In genomic region chr4:100963796-100964195, GRCm38 (mm10) we compare ENCODE assay signal across 33 mouse cellular contexts. TPM values are rescaled to one million over a fixed set of nuclear protein-coding genes. Genes with fewer than 3 reads are reported as not detected.
DNase-seq lines count a peak whose midpoint lies in the region; ATAC-seq and TF ChIP-seq lines count a peak whose summit lies in the region.
"Had no signal": no experiment of that assay in that cellular context is flagged by ENCODE, and none has a peak within 500 bp of the region (broad histone marks: within the 10 kb centered on the region; RNA-seq: fewer than 3 reads in every experiment).

No protein-coding gene starts in this region.

- no peak for TF ChIP-seq POLR2A in limb, embryonic 14.5 days (IDR thresholded peaks at IDR 0.05; ENCODE audit: borderline replicate concordance, extremely low read depth, insufficient read depth, insufficient read length)

- no peak for TF ChIP-seq CTCF in kidney, postnatal 0 days (IDR thresholded peaks at IDR 0.05; ENCODE audit: low read depth)

- H3K9me3 ChIP-seq in kidney, postnatal 0 days (replicated peaks; ENCODE audit: low read length) = no peaks in the 10 kb centered on the region
- no peaks in the 10 kb centered on the region for H3K9me3 ChIP-seq in kidney, embryonic 14.5 days (ENCODE audit: control insufficient read depth, low read length)
- no peaks in the 10 kb centered on the region for H3K9me3 ChIP-seq in embryonic facial prominence, embryonic 13.5 days
- H3K9me3 ChIP-seq in limb, embryonic 14.5 days (ENCODE audit: control insufficient read depth, low read length) = no peaks in the 10 kb centered on the region
- H3K9me3 ChIP-seq in liver, embryonic 12.5 days (replicated peaks) = no peaks in the 10 kb centered on the region
- H3K9me3 ChIP-seq: G1E; heart, embryonic 10.5 days; heart, embryonic 13.5 days had no signal

- H3K9ac ChIP-seq in kidney, postnatal 0 days (ENCODE audit: low read depth, low read length) = no peak overlapping the region
- H3K9ac ChIP-seq in kidney, embryonic 14.5 days (ENCODE audit: low read depth, low read length) = no peak overlapping the region
- no peak overlapping the region for H3K9ac ChIP-seq in embryonic facial prominence, embryonic 13.5 days
- no peak overlapping the region for H3K9ac ChIP-seq in limb, embryonic 14.5 days (ENCODE audit: low read depth, low read length, severe bottlenecking)
- H3K9ac ChIP-seq in liver, embryonic 12.5 days = no peak overlapping the region
- H3K9ac ChIP-seq: forebrain, postnatal 0 days; heart, embryonic 13.5 days; hindbrain, embryonic 14.5 days had no signal

- peak; percentile 42 for DNase-seq in kidney, postnatal 0 days (ENCODE audit: low spot score)
- peak; percentile 69 for DNase-seq in limb, embryonic 14.5 days (ENCODE audit: low spot score)
- DNase-seq in right cerebral cortex, postnatal 10 days (ENCODE audit: low spot score in 2 of 2) = no peak
- DNase-seq: adrenal gland, adult 2 months; adrenal gland, postnatal 14 days; B cell, adult 2 months; cerebellum, adult 11 months; cerebellum, adult 2 months; cerebellum, adult 9-11 months; cerebellum, postnatal 25 days; forebrain, postnatal 0 days; gastrocnemius, adult 2 months; gastrocnemius, postnatal 14 days; heart, adult 18-20 months; heart, postnatal 14 days; heart, postnatal 4 days had no signal

- no peak overlapping the region for H3K27ac ChIP-seq in kidney, postnatal 0 days
- H3K27ac ChIP-seq in kidney, embryonic 14.5 days (ENCODE audit: low read depth, low read length) = no peak overlapping the region
- H3K27ac ChIP-seq in embryonic facial prominence, embryonic 13.5 days = peak overlapping the region; percentile 84
- peak overlapping the region; percentile 61 for H3K27ac ChIP-seq in limb, embryonic 14.5 days (replicated peaks; ENCODE audit: low read depth, low read length)
- no peak overlapping the region for H3K27ac ChIP-seq in liver, embryonic 12.5 days
- H3K27ac ChIP-seq: gastrocnemius, adult 2 months; heart, embryonic 10.5 days; heart, embryonic 13.5 days; hindbrain, embryonic 14.5 days; hindbrain, postnatal 0 days had no signal

- ATAC-seq in kidney, postnatal 0 days (replicated peaks; ENCODE audit: low FRiP score, low read depth) = no peak
- no peak for ATAC-seq in kidney, embryonic 14.5 days (ENCODE audit: low FRiP score, low TSS enrichment)
- no peak for ATAC-seq in embryonic facial prominence, embryonic 13.5 days (ENCODE audit: insufficient number of reproducible peaks, insufficient read depth, low FRiP score, low TSS enrichment, low read depth)
- no peak; the same call in 1 of the 2 replicates for ATAC-seq in limb, embryonic 14.5 days (ENCODE audit: low FRiP score, low read depth)
- ATAC-seq in liver, embryonic 12.5 days = no peak
- ATAC-seq: forebrain, embryonic 14.5 days; forebrain, postnatal 0 days; hindbrain, postnatal 0 days; inflammation-experienced regulatory T-cells, adult 6 months; intestine, embryonic 16.5 days; Patski had no signal

- H3K4me2 ChIP-seq in kidney, postnatal 0 days (ENCODE audit: low read length) = no peak overlapping the region
- H3K4me2 ChIP-seq in kidney, embryonic 14.5 days (replicated peaks; ENCODE audit: low read depth, low read length) = no peak overlapping the region
- H3K4me2 ChIP-seq in embryonic facial prominence, embryonic 13.5 days = 0 out of 2 replicates have a peak overlapping the region, but pooled peaks have one; percentile 7
- no peak overlapping the region for H3K4me2 ChIP-seq in limb, embryonic 14.5 days (replicated peaks; ENCODE audit: low read depth, low read length, severe bottlenecking)
- no peak overlapping the region for H3K4me2 ChIP-seq in liver, embryonic 12.5 days
- H3K4me2 ChIP-seq: heart, embryonic 13.5 days; hindbrain, embryonic 14.5 days had no signal

- H3K36me3 ChIP-seq in kidney, postnatal 0 days (ENCODE audit: insufficient read depth, low read length) = peaks cover 35% of the 10 kb centered on the region
- peaks cover 49% of the 10 kb centered on the region for H3K36me3 ChIP-seq in kidney, embryonic 14.5 days (ENCODE audit: control insufficient read depth, insufficient read depth, low read length)
- H3K36me3 ChIP-seq in embryonic facial prominence, embryonic 13.5 days = peaks cover 66% of the 10 kb centered on the region
- H3K36me3 ChIP-seq in limb, embryonic 14.5 days (ENCODE audit: control insufficient read depth, insufficient read depth, low read length) = peaks cover 57% of the 10 kb centered on the region
- no peaks in the 10 kb centered on the region for H3K36me3 ChIP-seq in liver, embryonic 12.5 days
- H3K36me3 ChIP-seq: G1E had no signal

- no peaks in the 10 kb centered on the region for H3K4me1 ChIP-seq in kidney, postnatal 0 days (replicated peaks; ENCODE audit: insufficient read depth, low read length)
- no peaks in the 10 kb centered on the region for H3K4me1 ChIP-seq in kidney, embryonic 14.5 days (ENCODE audit: control insufficient read depth, insufficient read depth, low read length)
- H3K4me1 ChIP-seq in embryonic facial prominence, embryonic 13.5 days = peaks cover 41% of the 10 kb centered on the region
- H3K4me1 ChIP-seq in limb, embryonic 14.5 days (ENCODE audit: control insufficient read depth, insufficient read depth, low read length) = peaks cover 42% of the 10 kb centered on the region
- no peaks in the 10 kb centered on the region for H3K4me1 ChIP-seq in liver, embryonic 12.5 days

- H3K4me3 ChIP-seq in kidney, postnatal 0 days (replicated peaks; ENCODE audit: low read depth, low read length) = no peak overlapping the region
- H3K4me3 ChIP-seq in kidney, embryonic 14.5 days (ENCODE audit: low read length) = no peak overlapping the region
- no peak overlapping the region for H3K4me3 ChIP-seq in embryonic facial prominence, embryonic 13.5 days
- H3K4me3 ChIP-seq in limb, embryonic 14.5 days (replicated peaks; ENCODE audit: low read length) = no peak overlapping the region
- no peak overlapping the region for H3K4me3 ChIP-seq in liver, embryonic 12.5 days
- H3K4me3 ChIP-seq: gastrocnemius, adult 2 months; heart, embryonic 10.5 days; heart, embryonic 13.5 days had no signal

- WGBS in kidney, postnatal 0 days = 79% methylated on average over 8 of the region's 8 CpGs
- WGBS in kidney, embryonic 14.5 days = 84% methylated on average over 8 of the region's 8 CpGs
- WGBS in embryonic facial prominence, embryonic 13.5 days = 31% methylated on average over 8 of the region's 8 CpGs
- 33% methylated on average over 8 of the region's 8 CpGs for WGBS in limb, embryonic 14.5 days
- WGBS in liver, embryonic 12.5 days (ENCODE audit: insufficient replicate concordance) = 79% methylated on average over 8 of the region's 8 CpGs

- no peaks in the 10 kb centered on the region for H3K27me3 ChIP-seq in kidney, postnatal 0 days (ENCODE audit: insufficient read depth, low read length)
- H3K27me3 ChIP-seq in kidney, embryonic 14.5 days (ENCODE audit: control insufficient read depth, insufficient read depth, low read length) = no peaks in the 10 kb centered on the region
- no peaks in the 10 kb centered on the region for H3K27me3 ChIP-seq in embryonic facial prominence, embryonic 13.5 days
- no peaks in the 10 kb centered on the region for H3K27me3 ChIP-seq in limb, embryonic 14.5 days (ENCODE audit: control insufficient read depth, insufficient read depth, low read length)
- no peaks in the 10 kb centered on the region for H3K27me3 ChIP-seq in liver, embryonic 12.5 days (replicated peaks)
- H3K27me3 ChIP-seq: heart, embryonic 13.5 days; Patski had no signal

RNA-seq across cellular contexts. Expression of gene Gm10577, which starts 56.7 kb away (rescaled TPM):
- not detected in 2 replicates for polyA plus RNA-seq in kidney, postnatal 0 days (2015; fragmentation: Nextera tagmentation; extraction: Ambion mirVana)
- not detected in 2 replicates for polyA plus RNA-seq in kidney, embryonic 14.5 days (2014; fragmentation: Nextera tagmentation; extraction: Ambion mirVana)
- polyA plus RNA-seq in embryonic facial prominence, embryonic 13.5 days (2015; fragmentation: Nextera tagmentation; extraction: Ambion mirVana) = not detected in 2 replicates
- polyA plus RNA-seq in limb, embryonic 14.5 days (2012; rRNA removed) = not detected in 2 replicates
- polyA plus RNA-seq in limb, embryonic 14.5 days (2014; fragmentation: Nextera tagmentation; extraction: Ambion mirVana) = not detected in 2 replicates
- not detected in 2 replicates for polyA plus RNA-seq in liver, embryonic 12.5 days (2016; fragmentation: Nextera tagmentation; extraction: Ambion mirVana)
- polyA plus RNA-seq: adrenal gland, adult 2 months; cerebellum, adult 2 months; forebrain, embryonic 11.5 days; forebrain, embryonic 14.5 days; forebrain, postnatal 0 days; frontal cortex, adult 2 months; G1E; gonadal fat pad, adult 2 months; heart, embryonic 10.5 days; heart, embryonic 13.5 days; heart, embryonic 16.5 days; hindbrain, embryonic 11.5 days; hindbrain, embryonic 14.5 days; hindbrain, postnatal 0 days; inflammation-experienced regulatory T-cells, adult 6 months; intestine, embryonic 16.5 days; Patski had no signal

Comparison
In these comparisons a context has a peak if more than half of its experiments do, and no peak if none do; other contexts are left out.
1. DNase-seq: peak in kidney, postnatal 0 days (single experiment) and limb, embryonic 14.5 days (single experiment); none in right cerebral cortex, postnatal 10 days (0 of 2).
2. H3K27ac ChIP-seq: peak in embryonic facial prominence, embryonic 13.5 days (single experiment) and limb, embryonic 14.5 days (single experiment); none in kidney, postnatal 0 days (single experiment), kidney, embryonic 14.5 days (single experiment) and liver, embryonic 12.5 days (single experiment).